Mouse (Mus musculus) cerebellum, adult 2 months (tissue): ENCODE measurements around the gene Mfsd9.

Source experiments
- CTCF ChIP-seq: fragments of 200-500 bp; IDR thresholded peaks from 2 replicates; pipeline ENCODE4 v1.5.1; 2011; ENCODE audit warnings: low read depth, mild to moderate bottlenecking, control low read depth, low read length, moderate library complexity, borderline replicate concordance; ENCODE audit not compliant: insufficient read depth
- POLR2A ChIP-seq: fragments of 200-500 bp; IDR thresholded peaks from 2 replicates; pipeline ENCODE4 v1.6.1; 2011; ENCODE audit warnings: low read length, control low read depth, borderline replicate concordance; ENCODE audit not compliant: insufficient read depth

DNA sequence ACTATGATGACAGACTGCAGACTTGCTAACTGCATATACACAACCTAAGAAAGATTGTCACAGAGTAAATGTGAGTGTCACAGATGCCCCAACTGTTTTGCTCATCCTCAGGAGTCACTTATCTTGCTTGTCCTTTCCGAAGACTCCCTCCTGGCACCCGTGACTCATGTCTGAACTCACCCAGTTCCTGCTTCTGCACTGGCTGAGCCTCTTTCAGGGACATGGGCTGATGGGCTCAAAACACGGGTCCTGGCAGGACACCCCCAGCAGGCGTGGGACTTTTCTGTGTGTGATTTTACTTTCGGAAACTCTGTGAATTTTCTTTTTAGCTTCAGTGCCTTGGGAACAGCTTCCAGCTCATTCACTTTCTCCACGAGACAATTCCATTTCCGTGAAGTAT is 35.3 kb upstream of the Mfsd9 start:
- TF ChIP-seq POLR2A (no peak), CTCF (no peak)
